Mouse (Mus musculus) erythroblast, embryonic 14.5 days (primary cell): ENCODE results near the gene Ccdc149.

Experiments
- GATA1 ChIP-seq: IDR thresholded peaks from 2 replicates; pipeline ENCODE4 v1.6.1; 2012; ENCODE audit warnings: low read length, inconsistent platforms, mixed read lengths
- TAL1 ChIP-seq: IDR thresholded peaks from 3 replicates; pipeline ENCODE4 v1.6.1; 2012; ENCODE audit warnings: low read length, inconsistent platforms, mixed read lengths

- TF ChIP-seq TAL1 (no peak), GATA1 (no peak)
Observed at GRCm38 (mm10) chr5:52516072-52516476, 44.8 kb upstream of the Ccdc149 start.
